Mouse (Mus musculus) kidney, postnatal 4 days (tissue): ENCODE measurements around the gene Cish.
A peak's percentile ranks its signal among the peaks of the same experiment; 100 is the strongest.

Experiments
- DNase-seq, 2 experiments: peaks; one replicate each; pipeline ENCODE4 v3.0.0; 2021; ENCODE audit warnings: mixed read lengths in 2 of 2

Cish gene

GRCm38 (mm10) chr9:107296016-107296040 lies at the start of gene Cish:
Cish (plus strand) TSS chr9:107296026.
- no peak for DNase-seq

GRCm38 (mm10) chr9:107246170-107246569 lies 49.7 kb upstream of the Cish start:
- peak; percentile 28 to 37 for DNase-seq

GRCm38 (mm10) chr9:107249154-107249553 lies 46.7 kb upstream of the Cish start:
- DNase-seq = no peak

GRCm38 (mm10) chr9:107250416-107251337 lies 45.1 kb upstream of the Cish start:
- no peak for DNase-seq

DNA sequence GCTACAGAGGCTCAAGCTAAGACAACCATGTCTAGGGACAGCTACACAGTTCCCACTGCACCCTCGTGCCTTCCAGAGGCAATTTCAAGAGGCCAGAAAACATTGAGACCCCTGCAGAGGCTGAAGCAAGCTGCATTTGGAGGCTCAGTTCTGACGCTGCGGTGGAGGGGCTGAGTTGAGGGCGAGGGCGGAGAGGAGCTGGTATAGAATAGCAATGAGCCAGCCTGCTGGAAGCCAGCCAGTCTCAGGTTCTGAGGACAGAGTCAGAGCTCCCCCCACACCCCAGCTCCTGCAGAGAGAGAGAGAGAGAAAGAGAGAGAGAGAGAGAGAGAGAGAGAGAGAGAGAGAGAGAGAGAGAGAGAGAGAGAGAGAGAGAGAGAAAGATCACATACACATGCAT lies 43.7 kb upstream of the Cish start:
- DNase-seq = peak; percentile 33 to 48

DNA sequence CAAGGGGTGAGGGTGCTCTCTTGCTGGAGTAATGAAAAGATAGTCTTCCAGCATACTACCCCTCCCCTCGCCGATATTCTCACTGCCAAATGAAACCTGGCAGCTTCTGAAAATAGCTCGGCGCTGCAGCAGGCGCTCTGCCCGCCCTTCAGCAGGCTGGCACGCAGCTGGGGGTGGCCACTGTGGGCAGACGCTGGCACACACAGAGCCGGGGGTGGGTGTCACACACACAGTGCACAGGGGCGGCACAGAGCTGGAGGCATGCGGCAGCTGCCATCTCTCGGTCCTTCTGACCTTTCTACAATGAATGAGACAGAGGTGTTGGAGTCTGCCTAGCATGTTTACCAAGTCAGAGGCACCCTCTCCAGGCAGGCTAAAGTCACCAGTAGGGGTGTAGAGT lies 41.4 kb upstream of the Cish start:
- peak in 1 of 2 experiments; percentile 44 for DNase-seq

GRCm38 (mm10) chr9:107254925-107255324 lies 40.9 kb upstream of the Cish start:
- peak in 1 of 2 experiments; percentile 36 for DNase-seq

DNA sequence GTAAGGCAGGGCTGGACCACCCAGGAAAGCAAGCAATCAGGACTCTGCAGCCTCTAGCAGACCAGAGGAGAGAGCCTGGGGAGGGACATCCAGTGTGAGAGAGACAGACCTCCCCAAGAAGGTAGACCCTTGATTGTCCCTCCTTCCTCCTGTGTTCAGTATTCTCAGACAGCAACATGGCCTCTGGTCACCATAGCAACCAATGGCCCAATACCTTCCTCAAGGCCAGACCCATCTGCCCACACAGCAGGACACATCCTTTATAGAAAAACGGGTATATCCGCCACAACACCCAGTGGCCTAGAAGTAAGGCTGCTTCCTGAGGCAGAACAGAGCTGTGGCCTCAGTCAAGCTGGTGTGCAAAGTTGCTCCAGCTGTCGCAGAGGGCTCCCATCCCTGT lies 40.2 kb upstream of the Cish start:
- DNase-seq = no peak

DNA sequence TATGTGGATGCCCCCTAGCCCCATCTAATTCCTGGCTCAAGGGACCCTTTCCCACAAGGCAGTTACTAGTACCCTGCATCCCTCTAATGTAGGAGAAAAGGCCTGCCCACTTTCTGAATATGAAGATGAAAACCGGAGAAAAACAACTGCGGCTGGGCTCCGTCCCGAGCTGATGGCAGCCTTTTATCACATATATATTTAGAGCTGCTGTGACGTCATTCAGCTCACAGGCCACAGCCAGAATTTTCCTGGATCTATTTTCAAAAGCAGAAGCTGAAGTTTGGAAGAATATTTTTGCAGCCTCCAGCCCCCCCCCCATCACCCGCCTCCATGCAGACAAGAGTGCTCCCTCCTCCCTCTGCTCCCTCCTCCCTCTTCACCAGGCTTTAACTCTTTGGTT lies 36.3 kb upstream of the Cish start:
- no peak for DNase-seq

- no peak for DNase-seq
Measured at GRCm38 (mm10) chr9:107260429-107260828, 35.4 kb upstream of the Cish start.

DNA sequence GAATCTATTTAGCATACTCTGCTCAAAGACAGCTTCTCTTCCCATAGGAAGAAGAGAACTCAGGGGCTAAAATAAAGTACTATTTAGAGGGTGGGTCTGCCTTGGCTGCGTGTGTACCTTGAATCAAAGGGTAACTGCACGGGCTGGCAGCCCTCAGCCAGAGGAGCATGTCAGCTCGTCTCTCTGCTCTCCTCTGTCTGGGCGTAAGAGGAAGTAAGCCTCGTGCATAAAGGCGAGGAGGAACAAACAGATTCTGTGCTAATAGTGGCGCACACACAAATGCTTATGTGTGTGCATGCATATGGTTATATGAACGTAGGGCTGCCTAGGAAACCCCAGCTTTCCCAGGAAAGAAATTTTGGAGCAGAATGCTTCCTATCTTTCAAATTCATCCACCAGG lies 35.0 kb upstream of the Cish start:
- no peak for DNase-seq

DNA sequence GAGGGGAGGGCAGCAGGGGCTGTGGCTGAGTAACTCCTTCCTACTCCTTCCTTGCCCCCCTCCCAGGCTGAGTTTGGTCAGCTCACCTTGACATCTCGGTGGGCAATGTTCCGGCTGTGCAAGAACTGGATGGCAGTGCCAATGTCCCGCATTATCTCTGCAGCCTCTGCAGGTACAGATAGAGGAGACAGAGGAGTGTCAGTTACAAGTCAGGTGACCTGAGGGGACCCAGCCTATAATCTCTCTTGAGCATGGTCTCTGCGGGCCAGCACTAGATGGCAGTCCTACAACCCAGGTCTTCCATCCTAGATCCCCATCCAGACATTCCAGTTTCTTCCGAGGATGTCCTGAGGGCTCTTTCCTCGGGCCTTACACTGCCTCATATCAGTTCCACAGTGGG lies 34.0 kb upstream of the Cish start:
- DNase-seq = no peak

- DNase-seq = no peak
Measured at GRCm38 (mm10) chr9:107262375-107262774, 33.5 kb upstream of the Cish start.

- DNase-seq = no peak
Measured at GRCm38 (mm10) chr9:107263912-107264311, 31.9 kb upstream of the Cish start.

DNA sequence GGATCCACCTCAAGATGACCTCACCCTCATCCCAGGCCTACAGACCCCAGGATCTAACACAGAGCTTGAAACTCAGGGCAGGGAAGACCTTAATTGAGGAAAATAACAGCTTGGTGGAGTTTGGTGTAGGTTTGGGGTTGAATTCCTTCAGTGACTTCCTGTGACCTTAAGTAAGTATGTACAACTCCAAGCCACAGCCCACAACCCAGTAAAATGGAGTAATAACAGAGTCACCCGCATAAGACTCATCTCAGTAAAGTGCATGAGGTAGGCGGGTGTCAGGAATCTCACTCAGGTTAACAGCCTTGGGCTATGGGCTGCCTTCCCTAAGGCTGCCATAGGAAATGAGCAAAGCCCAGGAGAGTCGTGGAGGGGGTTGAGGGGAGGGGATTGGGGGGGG lies 31.1 kb upstream of the Cish start:
- DNase-seq = no peak

DNA sequence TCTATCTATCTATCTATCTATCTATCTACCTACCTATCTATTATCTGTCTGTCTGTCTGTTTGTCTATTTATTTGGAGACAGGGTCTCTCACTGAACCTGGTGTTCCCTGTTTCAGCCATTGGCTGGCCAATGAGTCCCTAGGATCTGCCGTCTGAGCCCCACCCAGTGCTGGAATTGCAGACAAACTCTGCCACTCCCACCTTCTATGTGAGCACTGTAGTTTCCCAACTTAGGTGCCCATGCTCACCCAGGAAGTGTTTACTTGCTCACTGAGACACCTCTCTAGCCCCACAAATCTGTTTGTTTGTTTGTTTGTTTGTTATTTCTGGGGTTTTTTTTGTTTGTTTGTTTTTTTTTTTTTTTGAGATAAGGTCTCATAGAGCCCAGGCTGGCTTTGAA lies 28.8 kb upstream of the Cish start:
- DNase-seq = no peak

DNA sequence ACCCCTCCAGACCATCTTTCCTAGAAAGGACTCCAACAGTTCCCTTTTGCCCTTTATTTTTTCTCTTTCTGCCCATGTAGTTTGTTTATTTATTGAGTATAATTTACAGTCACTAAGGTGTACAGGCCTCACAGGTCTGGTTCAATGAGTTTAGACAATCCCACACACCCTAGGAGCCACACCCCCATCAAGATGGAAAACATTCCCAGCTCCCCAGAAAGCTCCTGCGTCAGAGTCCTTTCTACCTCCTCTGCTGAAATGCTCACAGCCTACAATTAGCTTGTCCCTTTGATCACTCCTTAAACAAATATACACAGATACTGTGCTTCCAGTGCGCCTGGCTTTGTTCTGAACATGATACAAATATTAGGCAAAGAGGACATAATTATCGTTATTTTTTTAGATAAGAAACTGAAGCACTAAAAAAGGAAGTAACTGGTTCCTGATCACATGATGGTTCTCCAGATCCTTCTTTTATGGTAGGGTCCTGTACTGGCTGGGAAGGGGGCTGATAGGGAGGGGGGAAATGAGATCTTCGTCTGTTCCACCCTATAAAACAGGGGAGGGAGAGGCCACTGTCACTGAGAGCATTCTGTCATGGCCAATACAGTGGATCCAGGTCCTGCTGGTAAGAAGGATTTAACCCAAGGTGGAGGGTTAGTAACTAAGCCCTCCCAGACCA lies 28.0 kb upstream of the Cish start:
- no peak for DNase-seq

DNA sequence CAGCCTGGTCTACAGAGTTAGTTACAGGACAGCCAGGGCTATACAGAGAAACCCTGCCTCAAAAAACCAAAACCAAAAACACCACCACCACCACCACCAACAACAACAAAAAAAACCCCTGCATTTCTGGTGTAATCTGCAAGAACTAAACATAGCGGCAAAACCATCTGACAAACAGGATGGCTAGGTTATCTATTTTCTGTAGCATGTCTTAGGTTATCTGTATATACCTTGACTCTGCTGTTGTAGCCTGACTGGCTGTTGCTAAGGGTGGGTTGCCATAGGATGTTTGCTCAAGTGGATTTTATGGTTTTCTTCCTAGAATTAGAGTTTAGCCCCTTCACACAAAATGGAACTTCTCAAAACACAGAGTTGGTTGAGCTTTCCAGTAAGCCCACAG lies 26.1 kb upstream of the Cish start:
- DNase-seq = no peak

- DNase-seq = no peak
Measured at GRCm38 (mm10) chr9:107271177-107271938, 24.5 kb upstream of the Cish start.

DNA sequence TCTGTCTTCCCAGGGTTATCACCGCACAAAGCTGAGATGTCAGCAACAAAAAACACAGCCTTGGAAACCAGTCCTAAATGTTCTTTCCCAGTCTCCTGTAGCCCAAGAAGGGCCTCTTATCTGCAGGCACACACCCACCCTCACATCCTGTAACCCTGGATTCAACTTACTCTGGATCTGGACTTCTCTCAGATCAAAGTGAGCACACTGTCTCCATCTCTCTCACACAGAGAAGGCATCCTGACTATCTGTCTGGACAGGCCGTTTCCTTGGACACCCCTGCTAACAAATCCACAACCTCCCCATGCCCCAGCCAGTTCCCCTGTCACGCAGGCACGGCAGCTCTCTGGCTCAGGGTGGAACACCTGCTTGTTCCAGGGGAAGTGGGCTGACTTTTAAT lies 23.5 kb upstream of the Cish start:
- DNase-seq = no peak

DNA sequence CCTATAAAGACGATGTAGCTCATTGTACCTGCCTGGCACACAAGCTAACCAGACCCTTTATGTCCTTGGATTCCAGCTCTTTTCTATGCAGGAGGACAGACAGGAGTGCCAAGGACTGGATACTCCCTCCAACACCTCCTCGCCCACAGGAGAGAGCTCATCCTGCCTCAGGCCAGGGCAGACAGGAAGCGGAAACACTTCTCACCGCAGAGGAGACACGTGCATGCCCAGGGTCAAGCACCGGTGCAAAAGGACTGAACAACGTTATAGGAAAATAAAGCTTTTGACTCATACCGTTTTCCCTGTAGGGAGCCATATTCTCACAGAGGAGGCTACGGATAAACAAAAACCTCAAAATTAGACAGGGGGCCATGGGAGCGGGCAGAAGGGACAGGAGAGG lies 22.6 kb upstream of the Cish start:
- DNase-seq = no peak

DNA sequence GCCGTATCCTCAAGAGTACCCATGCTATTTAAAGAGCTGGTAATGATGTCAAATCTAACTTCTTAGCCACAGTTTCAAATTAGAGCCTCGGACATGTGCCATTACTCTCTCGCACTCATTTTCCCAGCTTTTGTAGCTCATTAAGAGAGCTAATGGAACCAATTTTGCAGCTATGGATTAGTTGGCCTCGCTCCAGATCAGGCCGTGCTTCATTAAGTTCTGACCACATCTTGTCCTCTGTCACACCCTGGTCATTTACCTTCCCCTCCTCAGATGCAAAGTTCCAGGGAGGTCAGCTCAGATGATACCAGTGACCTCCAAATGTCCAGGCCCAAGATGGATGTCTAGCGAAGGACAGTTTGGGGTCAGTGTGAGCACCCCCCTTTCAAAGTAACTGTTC lies 21.1 kb upstream of the Cish start:
- no peak for DNase-seq

GRCm38 (mm10) chr9:107275710-107276109 lies 20.1 kb upstream of the Cish start:
- DNase-seq = no peak

DNA sequence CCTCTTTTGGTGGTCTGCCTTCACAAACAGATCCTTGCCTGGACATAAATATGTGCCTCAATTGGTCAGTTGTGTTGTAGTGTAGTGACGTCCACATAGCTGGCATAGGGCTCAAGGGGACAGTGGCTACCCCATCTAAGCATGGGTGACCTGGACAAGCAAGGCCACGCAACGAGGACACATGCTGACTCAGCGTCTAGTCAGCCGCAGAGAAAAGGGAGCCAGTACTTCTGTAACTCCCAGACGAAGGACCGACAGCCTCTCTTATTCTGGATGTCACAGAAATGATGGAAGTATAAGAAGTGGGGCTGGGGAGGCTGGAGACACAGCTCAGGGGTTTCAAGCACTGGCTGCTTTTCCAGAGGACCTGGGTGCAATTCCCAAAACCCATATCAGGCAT lies 18.2 kb upstream of the Cish start:
- DNase-seq = no peak
